Mouse (Mus musculus): ENCODE results near the gene Cacna1s.
A peak's percentile ranks its signal among the peaks of the same experiment; 100 is the strongest.

Gene Cacna1s

GRCm38 (mm10) chr1:136052547-136052946 is at the start of gene Cacna1s:
Cacna1s (plus strand) TSS chr1:136052750.
- no peak for DNase-seq (ENCODE audit: low spot score)

GRCm38 (mm10) chr1:136006292-136006748 is 46.2 kb upstream of the Cacna1s start, which contains the start of gene Igfn1:
Igfn1 (minus strand) TSS chr1:136006342.
- no peak for DNase-seq (ENCODE audit: low spot score)

- DNase-seq (ENCODE audit: low spot score), result peak; percentile 44
Measured at GRCm38 (mm10) chr1:136007211-136008158, 45.1 kb upstream of the Cacna1s start, which contains the start of gene Tmem9. Tmem9 (plus strand) TSS chr1:136008150.

DNA sequence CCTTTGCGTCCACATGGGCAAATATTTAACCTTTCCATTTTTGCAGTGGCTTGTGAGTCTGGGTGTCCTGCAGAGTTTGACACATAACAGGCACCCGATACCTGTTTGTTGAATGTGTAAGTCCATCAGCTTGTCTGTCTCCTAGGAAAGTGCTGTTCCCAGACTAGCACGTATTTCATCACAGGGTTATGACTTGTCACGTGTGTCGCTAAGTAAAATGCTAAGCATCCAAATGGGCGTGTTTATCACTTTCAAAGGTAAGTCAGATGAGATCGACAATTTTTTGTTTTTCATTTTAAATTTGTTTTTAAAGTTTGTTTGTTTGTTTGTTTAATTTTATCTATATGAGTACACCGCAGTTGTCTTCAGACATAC is 44.4 kb upstream of the Cacna1s start:
- DNase-seq (ENCODE audit: low spot score), result no peak

- DNase-seq (ENCODE audit: low spot score), result no peak
Measured at GRCm38 (mm10) chr1:136010247-136010646, 42.3 kb upstream of the Cacna1s start.

DNA sequence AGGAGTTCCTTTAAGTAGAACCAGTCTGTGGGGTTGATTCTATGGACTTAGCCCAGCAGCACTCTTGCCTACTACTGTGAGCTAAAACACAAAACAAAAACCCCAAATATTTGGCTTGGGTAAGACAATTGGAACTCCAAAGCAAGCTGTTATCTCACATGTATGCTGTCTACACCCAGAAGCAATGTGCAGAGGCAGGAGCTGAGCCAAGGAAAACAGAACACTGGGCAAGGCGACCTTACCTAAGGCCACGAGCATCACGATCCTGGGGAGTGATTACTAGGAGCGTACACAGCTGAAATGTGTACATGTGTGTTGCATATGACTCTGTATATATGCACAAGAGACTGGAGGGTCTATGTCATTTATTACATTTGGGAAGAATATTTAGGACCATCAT is 39.0 kb upstream of the Cacna1s start:
- DNase-seq (ENCODE audit: low spot score), result no peak

- no peak for DNase-seq (ENCODE audit: low spot score)
Measured at GRCm38 (mm10) chr1:136014796-136015502, 37.6 kb upstream of the Cacna1s start.

DNA sequence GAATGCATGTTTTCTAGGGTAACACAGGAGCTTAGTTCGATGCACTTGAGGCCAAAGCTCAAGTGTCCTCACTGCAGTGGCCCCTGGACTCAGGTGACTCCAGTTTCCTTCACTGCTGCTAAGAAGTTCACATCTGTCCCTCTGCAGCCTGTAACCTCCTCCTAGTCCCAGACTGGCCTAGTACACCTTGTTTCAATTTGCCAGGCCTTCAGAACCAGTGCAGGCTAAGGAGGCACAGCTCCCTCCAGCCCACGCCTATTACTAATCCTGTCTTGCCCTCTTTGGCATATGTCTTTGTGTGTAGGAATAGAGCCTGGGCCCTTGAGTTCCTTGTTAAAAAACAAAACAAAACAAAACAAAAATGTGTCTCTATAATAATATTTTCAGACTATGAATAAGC is 35.2 kb upstream of the Cacna1s start:
- DNase-seq (ENCODE audit: low spot score), result no peak

GRCm38 (mm10) chr1:136017907-136018313 is 34.6 kb upstream of the Cacna1s start:
- DNase-seq (ENCODE audit: low spot score), result peak; percentile 90

DNA sequence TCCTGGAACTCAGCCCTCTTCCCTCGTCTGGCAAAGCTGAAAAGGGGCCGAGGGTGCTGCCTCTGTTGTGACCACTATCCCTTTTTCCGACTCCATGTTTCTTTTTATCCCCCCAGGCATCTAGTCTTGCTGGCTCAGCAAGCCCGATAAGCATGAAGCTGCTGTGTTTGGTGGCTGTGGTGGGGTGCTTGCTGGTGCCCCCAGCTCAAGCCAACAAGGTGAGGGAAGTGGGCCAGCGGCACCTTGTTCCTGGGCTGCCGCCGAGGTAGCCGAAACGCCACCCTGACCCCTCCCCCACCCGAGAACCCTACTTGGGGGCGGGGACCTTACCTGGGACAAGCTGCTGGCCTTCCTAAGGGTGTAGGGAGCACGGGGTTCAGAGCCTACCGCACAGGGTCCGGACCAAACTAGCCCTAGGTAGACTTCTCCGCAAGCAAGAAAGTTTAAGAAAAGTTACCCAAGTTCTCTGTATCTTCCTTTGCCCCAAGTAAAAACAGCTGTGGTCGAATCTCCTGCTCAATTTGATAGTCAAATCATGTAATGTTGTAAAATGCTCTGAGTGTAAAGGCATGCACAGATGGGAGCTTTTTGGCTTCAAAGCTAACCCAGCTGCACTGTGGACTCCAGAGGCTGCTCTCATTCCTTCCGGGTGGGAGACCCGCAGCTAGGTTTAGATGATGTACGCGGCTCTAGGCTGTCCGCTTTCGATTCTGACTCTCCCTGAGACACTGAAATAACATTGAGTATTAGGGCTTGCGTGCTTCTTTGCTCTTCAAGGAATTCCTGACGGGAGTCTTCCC is 34.0 kb upstream of the Cacna1s start:
- no peak for DNase-seq (ENCODE audit: low spot score)

- no peak for DNase-seq (ENCODE audit: low spot score)
Measured at GRCm38 (mm10) chr1:136030201-136030600, 22.3 kb upstream of the Cacna1s start.

- DNase-seq (ENCODE audit: low spot score), result no peak
Measured at GRCm38 (mm10) chr1:136031697-136032096, 20.9 kb upstream of the Cacna1s start.

- DNase-seq (ENCODE audit: low spot score), result no peak
Measured at GRCm38 (mm10) chr1:136032961-136033360, 19.6 kb upstream of the Cacna1s start.

- DNase-seq (ENCODE audit: low spot score), result no peak
Measured at GRCm38 (mm10) chr1:136038746-136039538, 13.6 kb upstream of the Cacna1s start.

GRCm38 (mm10) chr1:136040452-136040851 is 12.1 kb upstream of the Cacna1s start:
- no peak for DNase-seq (ENCODE audit: low spot score)

GRCm38 (mm10) chr1:136040874-136041273 is 11.7 kb upstream of the Cacna1s start:
- DNase-seq (ENCODE audit: low spot score), result no peak

- peak; percentile 55 for DNase-seq (ENCODE audit: low spot score)
Measured at GRCm38 (mm10) chr1:136045774-136046173, 6.8 kb upstream of the Cacna1s start.

DNA sequence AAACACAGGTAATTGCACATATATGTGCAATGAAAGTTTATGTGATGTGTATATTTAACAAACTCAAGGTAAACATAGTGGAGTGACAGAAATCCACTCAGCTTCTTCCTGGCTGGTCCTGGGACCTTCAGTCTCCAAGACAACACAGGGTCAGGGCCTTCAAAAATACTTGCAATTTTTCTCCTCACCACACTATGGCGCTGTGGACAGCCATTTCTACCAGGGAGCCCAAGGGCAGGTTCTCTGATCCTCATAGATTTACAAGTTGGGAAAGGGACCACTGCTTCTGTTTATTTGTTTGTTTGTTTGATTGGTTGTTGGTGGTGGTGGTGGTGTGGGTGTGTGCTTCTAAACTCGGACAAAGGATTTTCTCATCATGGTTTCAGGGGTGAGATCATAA is 5.1 kb upstream of the Cacna1s start:
- no peak for DNase-seq (ENCODE audit: low spot score)

GRCm38 (mm10) chr1:136047894-136048293 is 4.7 kb upstream of the Cacna1s start:
- no peak for DNase-seq (ENCODE audit: low spot score)

GRCm38 (mm10) chr1:136050312-136051012 is 2.1 kb upstream of the Cacna1s start, which contains the start of gene Ascl5:
Ascl5 (plus strand) TSS chr1:136050804.
- DNase-seq (ENCODE audit: low spot score), result no peak

DNA sequence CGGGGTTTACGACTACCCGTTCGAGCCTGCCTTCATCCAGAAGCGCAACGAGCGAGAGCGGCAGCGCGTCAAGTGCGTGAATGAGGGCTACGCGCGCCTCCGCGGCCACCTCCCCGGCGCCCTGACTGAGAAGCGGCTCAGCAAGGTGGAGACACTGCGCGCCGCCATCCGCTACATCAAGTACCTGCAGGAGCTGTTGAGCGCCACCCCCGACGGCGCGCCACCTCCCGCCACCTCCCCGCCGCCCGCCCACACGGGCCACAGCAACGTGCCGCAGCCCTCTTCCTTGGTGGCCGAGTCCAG is 1.6 kb upstream of the Cacna1s start:
- no peak for DNase-seq (ENCODE audit: low spot score)
